Mouse (Mus musculus): ENCODE data around the gene Zfp335.
A peak's percentile ranks its signal among the peaks of the same experiment; 100 is the strongest.

The Zfp335 gene

DNA sequence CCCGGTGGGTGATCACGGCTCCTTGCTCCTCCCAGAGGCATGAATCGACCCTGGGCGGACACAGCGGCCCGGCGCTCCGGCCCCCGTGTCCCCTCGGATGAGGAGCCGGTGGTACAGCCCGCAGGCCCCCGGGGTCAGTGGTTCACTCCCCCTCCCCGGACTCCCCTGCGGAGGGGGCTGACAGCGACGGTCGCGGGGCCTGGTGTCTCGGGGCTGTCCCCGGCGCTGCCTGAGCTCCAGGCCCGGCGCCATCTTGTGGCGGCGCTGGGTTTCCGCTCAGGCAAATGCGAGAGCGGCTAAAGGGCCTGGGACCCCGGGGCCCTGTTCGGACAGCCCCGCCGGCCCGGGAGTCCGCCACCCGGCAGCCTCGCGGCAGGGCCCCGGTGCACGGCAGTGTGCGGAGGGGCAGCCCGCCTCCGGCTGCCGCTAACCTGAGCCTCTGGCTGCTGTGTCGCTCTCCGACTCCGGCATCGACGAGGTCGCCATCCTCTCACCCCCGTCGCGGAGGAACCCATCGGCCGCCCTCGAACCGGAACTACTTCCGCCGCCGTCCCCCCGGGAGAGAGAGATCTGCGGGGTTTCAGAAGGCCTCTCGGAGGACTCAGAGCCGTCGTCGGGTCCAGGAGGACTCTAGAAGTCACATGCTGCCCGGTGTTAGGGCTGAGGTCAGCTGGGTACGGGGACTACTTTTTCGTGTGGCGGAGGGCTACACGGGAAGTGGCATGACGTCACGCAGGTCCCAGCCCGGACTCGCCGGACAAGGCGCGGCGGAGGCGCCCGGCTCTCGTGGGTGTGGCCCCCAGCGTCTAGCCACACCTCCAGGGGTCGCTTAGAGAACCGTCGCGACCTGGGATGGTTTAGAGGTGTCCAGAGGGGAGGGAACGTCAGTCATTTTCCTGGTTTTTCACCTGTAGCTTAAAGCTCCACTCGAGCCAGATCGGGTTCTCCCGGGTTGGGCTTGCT lies at the start of gene Zfp335:
Gene Zfp335 (minus strand): TSS at position 672 of the 963 bp plus-strand sequence.
- peak; percentile 95 for DNase-seq (ENCODE audit: low spot score in 2 of 2)

DNA sequence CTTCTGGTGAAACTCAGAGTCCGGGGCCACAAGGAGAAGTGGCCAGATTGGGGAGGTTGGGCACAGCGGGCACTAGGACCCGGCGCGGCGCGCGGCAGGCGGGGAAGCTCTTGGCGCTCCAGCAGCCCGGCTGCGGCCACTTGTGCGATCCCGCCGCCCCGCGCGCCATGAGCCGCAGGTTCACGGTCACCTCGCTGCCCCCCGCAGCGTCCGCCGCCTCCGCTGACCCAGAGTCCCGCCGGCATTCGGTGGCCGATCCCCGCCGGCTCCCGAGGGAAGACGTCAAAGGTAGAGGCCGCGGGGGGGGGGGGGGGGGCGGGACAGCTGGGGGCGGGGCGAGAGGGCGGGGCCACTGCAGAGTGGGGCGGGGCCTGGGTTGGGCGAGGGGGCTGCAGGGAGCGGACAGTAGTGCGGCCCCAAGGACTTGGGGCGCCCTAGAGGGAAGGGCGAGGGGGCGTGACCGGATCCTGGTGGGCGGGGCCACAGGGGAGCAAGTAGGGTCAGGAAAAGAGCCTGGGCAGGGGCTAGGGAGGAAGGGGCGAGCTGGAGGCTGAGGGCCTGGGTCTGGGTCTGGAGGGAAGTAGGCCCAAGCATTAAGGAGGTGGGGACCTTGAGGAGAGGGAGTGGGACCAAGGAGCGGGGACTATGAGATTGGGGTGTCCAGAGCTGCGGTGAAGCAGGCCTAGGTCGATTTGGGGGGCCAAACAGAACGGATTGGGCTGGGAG lies 49.3 kb upstream of the Zfp335 start, which contains the start of gene Slc12a5:
Gene Slc12a5 (plus strand): TSS at position 87 of the 726 bp plus-strand sequence.
- DNase-seq (ENCODE audit: low spot score in 2 of 2), result peak; percentile 75 to 77

DNA sequence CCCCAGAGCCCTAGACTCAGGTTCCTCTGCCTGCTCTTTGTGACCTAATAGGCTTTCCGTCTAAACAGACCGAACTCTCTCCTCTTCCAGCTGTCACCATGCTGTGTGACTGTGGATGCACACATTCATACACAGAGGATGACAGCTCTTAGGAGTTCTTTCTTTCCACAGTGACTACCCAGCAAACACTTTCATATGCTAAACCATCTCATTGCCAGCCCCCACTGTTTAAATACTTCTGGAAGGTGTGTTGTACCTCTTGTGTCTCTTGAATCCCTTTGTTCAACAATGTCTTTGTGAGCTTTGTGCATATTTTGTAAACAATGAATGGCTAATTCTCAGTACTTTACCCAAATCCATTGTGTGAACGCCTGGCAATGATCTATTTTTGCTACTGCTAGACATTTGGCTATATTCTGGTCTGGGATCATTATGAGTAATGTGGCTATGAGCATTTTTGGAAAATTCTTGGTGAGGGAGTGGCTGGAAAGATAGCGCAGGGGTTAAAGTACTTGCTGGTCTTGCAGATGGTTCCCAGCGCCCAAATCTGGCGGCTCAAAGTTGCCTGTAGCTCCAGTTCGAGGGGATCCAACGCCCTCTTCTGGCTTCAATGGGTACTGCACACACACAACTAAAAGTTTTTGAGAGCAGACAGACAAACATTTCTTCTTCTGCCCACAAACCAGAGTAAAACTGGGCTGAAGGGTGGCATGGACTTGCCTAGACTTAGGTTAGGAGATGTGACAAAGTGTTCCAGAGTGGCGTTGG lies 46.2 kb upstream of the Zfp335 start:
- DNase-seq (ENCODE audit: low spot score in 2 of 2), result no peak

DNA sequence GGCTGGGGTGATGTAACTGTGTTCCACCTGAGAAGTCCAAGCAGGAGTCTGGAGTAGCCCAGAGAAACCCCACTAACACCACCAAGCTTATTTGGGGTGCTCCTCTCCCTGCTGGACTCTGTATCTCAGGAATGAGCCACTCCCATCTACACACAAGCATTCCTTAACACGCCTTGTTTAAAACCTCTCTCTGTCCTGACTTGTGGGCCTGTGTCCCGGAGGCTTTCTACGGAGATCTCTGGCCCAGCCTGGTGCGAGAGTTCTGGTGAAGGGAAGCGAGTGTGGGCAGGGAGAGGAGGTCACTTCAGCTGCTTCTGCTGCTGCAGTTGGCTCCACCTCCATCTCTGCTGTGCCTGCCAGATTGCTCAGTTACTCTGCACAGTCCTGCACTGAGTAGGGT lies 44.6 kb upstream of the Zfp335 start:
- no peak for DNase-seq (ENCODE audit: low spot score in 2 of 2)

DNA sequence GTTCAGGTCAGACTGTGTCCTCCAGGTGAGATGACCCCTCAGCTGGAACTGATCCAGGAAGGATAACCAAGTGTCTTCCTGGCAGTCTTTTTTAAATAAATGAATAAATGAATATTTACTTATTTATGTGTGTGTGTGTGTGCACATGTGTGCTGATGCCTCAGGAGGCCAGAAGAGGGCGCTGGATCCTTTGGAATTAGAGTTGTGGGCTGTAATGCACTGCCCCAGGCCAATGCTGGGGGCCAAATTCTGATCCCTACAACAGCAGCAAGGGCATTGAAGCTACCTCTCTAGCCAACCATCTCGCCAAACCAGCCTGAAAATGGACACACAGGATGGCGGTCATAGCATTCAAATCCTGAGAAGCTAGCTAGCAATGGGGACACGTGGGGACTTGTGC lies 44.2 kb upstream of the Zfp335 start:
- no peak for DNase-seq (ENCODE audit: low spot score in 2 of 2)

DNA sequence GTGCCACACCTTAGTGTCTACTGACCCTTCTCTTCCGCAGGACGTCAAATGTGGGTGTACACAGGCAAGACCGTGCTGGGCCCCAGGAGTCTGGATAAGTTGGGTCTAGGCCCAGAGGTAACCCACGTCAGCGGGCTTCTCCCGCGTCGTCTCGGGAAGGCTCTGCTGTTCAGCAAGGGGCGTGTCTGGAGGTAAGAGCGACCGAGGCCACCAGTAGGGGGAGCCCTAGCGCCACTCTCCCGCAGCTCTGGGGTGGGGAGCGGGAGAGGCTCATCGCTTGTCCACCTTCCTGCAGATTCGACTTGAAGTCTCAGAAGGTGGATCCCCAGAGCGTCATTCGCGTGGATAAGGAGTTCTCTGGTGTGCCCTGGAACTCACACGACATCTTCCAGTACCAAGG lies 41.7 kb upstream of the Zfp335 start:
- DNase-seq (ENCODE audit: low spot score in 2 of 2), result peak; percentile 71 to 83

DNA sequence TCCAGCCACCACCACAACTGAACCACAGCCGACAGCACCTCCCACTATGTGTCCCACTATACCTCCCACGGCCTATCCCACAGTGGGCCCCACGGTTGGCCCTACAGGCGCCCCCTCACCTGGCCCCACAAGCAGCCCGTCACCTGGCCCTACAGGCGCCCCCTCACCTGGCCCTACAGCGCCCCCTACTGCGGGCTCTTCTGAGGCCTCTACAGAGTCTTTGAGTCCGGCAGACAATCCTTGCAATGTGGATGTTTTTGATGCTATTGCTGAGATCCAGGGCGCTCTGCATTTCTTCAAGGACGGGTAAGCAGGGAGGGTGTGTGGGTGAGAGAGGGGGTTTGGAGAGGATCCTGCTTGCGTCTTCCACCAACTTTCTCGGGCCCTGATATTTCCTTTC lies 40.9 kb upstream of the Zfp335 start:
- no peak for DNase-seq (ENCODE audit: low spot score in 2 of 2)

DNA sequence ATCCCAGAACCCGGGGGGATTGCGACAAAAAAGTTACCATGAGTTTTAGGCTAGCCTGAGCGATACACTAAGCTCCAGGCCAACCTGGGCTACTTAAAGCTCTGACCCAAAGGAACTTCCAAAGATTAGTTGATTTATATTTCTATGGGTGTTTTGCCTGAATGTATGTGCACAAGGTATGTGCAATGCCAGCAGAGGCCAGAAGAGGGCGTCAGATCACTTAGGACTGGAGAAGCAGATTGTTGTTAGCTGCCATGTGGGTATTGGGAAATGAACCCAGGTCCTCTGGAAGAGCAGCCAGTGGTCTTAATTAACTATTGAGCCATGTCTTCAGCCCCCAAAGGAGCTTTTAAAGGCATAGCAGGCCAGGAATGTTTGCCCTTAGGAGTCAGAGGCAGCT lies 40.2 kb upstream of the Zfp335 start:
- no peak for DNase-seq (ENCODE audit: low spot score in 2 of 2)

DNA sequence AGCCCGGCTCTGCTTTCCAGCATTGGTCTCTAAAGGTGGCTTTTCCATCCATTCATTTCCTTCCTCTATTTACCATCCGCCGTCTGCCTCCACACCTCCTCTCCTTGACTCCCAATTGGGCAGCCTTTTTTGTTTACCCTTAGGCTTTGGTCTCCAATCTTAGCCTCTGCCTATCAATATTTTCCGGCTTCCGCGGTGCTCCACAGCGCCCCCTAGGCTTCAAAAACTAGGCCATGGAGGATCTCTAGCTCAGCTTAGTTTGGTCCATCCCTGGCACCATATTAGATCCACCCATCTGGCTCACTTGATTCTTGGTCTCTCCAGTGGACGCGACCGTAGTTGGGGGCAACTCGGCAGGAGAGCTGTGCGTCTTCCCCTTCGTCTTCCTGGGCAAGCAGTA lies 38.9 kb upstream of the Zfp335 start:
- no peak for DNase-seq (ENCODE audit: low spot score in 2 of 2)

DNA sequence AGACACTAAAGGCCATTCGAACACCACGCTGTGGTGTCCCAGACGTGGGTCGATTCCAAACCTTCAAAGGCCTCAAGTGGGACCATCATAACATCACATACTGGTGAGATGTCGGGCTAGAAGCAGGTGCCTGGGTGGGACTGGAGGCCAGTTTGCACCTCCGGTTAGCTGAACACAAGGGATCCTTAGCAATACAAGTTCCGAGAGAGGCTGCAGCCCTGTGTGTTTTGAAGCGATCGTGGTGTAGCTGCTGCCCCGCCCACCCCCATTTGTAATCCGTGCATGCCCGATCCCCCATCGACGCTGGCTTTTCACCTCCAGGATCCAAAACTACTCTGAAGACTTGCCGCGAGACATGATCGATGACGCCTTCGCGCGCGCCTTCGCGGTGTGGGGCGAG lies 37.4 kb upstream of the Zfp335 start:
- DNase-seq (ENCODE audit: low spot score in 2 of 2), result no peak

DNA sequence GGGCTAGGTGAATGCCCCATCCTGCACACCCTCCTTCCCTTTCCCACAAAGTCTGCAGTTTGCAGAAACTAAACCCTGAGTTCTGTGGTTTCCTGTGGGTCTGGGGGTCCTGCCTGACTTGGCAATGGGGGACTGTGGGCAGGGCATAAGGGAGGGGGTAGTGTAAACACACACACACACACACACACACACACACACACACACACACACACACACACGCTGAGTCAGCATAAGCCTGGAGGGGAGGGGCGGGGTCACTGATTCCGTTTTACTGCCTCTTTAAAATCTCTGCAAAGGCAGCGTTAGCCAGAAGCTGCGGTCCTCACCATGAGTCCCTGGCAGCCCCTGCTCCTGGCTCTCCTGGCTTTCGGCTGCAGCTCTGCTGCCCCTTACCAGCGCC lies 36.4 kb upstream of the Zfp335 start:
- no peak for DNase-seq (ENCODE audit: low spot score in 2 of 2)

DNA sequence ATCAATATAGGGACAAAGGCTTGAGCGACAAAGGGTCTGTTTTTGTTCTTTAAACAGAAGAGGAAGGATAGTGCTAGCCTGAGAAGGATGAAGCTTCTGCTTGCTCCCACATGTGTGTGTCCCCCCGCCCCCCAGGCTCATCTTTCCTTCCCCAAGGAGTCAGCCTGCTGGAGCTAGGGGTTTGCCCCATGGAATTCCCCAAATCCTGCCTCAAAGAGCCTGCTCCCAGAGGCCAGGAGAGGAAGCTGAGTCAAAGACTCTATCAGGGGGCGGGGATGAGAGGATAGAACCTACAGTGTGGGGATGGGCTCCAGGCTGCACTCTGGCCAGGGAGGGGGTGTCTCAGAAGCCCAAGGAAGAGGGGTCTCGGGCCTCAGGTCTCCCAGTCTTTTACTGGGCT lies 35.9 kb upstream of the Zfp335 start:
- DNase-seq (ENCODE audit: low spot score in 2 of 2), result no peak

DNA sequence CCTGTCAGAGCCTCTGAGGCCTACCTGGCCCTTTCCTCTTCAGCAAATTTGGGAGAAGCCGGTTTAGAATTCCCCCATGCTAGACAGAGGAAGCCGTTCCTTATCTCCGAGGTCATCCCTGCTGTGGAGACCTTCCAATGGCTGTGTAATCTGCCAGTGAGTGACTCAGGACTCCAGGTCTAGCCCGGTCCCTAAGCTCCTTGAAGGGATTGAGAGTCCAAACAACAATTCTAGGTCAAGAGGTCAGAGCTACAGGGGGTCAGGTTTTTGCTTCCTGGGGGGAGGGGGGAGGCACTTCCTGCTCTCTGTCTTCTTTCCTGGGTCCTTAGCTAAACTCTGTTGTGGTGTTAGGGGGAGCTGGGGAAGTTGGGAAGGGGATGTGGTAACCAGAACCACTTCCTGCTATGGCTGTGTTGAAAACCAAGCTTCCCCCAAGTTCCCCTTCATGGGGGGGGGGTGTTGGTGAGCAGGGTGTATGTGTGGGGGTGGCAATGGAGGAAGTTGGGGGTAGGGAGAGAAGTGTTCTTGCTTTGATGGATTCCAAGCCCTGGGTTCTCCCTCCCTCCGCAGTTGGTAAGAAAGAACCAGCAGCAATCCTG lies 31.2 kb upstream of the Zfp335 start:
- DNase-seq (ENCODE audit: low spot score in 2 of 2), result no peak

DNA sequence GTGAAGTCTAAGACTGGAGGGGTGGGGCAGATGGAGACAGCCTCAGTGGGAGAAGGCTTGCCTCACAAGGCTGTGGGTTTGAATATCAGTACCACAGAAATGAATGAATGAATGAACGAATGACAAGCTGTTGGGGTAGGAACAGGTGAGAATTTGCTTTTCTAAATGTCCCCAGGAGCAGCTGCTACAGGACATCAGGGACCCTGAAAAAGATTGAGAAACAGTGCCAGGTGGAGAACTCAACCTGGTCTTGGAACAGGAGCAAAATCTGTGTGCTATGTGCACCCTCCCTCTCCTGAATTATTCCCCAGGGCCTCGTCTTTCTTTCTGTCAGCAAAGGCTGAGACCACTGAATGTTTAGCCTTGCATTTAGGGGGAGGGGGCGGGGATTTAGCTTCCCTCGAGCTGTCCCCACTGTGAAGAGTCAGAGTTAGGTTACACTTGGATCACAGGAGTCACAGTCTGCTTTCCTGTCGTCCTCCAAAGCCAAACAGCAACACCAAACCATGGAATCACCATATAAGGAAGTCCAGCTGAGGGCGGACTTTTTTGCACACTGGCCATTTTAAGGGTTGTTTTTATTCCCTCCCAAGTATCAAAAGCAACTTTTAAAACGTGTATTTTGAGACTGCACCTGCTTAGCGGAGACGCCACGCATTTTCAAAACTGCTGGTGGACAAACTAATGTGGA lies 28.7 kb upstream of the Zfp335 start, which contains the start of gene Mmp9:
Gene Mmp9 (plus strand): TSS at position 641 of the 691 bp plus-strand sequence.
- no peak for DNase-seq (ENCODE audit: low spot score in 2 of 2)

DNA sequence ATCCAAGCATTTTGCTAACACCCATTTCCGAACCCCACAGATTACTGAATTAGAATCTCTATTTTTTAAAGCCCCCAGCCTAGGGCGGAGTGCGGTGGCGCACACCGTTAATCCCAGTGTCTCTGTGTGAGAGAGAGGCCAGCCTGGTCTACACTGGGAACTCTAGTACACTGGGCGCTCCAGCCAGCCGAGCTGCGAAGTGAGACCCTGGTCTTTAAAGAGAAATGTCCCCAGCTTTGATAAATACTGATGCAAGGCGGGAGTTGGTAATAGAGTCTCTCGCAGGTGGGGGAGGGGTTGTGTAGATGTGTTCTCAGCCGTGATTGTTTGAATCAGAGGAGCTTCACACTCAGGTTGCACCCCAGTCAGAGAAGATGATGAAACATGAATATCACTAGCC lies 27.5 kb upstream of the Zfp335 start:
- no peak for DNase-seq (ENCODE audit: low spot score in 2 of 2)

DNA sequence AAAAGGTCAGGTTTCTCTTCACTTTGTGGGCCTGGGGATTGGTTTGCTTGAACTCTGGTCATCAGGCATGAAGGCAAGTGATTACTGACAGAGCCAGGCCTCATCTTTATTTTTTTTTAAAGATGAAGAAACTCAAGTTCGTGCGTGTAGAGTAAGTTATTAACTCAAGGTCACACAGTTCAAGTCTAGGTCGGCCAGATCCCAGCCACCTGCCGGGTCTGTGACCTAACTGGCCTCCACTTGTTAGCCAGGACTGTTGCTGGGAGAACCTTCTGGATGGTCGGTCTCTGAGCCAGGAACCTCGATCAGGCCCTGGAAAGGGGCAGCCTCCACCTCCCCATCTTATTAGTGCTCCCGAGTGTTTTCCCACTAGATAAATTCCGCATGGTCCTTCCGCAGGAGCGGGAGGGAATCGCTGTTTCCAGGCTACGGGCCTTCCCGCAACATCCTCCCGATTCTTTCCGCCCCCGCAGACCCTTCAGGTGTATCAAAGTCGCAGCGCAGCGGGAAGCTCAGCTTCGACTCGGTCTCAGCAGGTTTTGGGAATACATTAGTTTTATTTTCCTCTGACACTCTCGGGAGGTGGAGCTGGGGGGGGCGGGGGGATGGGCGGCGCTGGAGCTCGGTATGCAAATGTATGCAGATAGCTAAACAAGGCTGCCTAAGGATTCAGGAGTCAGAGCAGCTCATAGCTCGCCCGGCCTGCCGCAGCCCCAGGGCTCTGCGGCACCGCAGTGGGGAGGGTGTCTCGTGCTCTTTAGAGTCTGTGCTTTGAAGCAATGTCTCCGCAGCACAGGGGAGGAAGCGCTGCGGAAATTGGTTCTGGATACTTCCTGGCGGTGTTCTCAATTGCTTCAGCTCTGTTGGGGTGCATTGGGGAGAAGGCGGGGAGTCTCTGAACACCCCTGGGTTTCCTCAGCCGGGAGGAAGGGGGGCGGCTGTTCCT lies 26.9 kb upstream of the Zfp335 start:
- peak; percentile 75 to 78 for DNase-seq (ENCODE audit: low spot score in 2 of 2)

DNA sequence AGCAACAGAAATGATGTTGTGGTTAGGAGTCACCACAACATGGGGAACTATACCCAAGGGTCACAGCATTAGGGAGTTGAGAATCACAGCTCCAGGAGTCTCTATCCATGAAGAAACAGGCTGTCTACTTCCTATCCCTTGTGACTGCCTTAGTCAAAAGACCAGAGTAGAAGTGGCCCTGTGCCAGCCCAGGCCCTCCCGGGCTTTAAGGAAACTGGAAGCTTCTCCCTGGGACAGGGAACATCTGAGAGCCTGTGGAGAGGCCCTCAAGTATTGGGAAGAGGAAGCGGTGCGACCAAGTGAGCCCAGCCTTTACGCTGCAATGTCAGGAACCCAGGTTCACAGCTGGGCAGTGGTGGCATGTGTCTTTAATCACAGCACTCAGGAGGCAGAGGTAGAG lies 24.4 kb upstream of the Zfp335 start:
- DNase-seq (ENCODE audit: low spot score in 2 of 2), result no peak

DNA sequence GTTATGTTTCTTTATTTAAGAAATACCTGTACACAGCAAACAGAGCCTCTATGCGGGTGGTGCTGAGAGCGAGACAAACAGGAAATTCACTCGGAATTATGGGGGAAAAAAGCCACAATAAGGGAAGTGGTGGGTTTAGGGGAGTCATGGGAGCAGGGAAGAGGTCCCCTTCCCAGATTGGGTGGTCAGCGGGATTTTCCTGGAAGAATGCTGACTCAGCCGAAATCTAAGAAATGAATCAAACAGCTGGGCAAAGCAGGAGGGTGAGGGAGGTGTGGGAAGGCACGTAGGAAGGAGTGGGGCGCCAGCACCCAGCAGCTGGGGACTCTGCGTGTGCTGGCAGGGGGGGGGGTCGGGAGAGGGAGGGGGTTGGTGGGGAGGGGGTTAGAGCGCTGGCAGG lies 22.0 kb upstream of the Zfp335 start:
- no peak for DNase-seq (ENCODE audit: low spot score in 2 of 2)

DNA sequence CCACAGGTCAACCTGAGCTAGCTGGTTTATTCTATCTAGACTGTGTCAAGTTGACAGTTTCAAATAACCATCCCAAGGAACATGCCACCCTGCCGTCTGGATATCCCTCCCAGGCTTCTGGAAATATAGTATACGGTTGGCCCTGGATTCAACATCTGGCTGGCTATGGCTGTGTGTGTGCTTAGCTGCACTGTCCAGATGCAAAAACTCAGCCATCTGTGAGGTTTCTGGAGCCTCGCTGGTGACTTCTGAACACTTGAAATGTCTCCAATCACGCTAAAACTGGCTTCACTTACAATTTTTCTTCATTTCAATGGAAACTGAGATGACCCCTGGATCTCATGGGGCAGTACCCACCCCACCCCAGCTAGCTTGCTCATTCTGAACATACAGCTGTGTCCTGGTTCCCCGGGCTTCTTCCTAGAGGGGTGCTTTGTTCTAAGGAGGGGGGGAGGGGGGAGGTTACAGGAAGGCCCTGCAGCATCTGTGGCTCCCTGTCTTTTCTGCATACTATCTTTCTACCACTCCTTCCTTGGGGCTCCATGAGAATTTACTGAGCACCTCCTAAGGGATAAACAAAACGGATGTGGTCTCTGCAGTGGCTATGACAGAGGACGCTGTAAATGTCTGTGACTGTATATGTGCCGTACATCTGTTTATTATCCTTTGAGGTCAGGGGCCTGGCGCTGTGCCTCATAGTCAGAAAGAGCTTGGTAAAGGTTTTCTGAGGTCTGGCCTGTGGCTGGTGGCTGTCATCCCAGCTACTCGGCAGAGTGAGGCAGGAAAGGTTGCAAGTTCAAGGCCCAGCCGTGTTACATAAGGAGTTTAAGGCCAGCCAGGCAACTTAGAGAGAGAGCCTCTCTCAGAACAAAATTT lies 19.4 kb upstream of the Zfp335 start:
- DNase-seq (ENCODE audit: low spot score in 2 of 2), result no peak

Measured in right cerebral cortex, postnatal 10 days (tissue).